Mouse (Mus musculus) lung, embryonic 14.5 days (tissue): ENCODE results near the gene Gm28557. TPM values are rescaled to one million over a fixed set of nuclear protein-coding genes. Genes with fewer than 3 reads are reported as not detected.
"Not testable (repeated sequence)": the region's sequence is repeated elsewhere in the genome, so short reads cannot be mapped to it uniquely, and the experiment has no call there.

Experiments
- ATAC-seq: fragments of 200-750 bp; cut with Nextera tagmentation; 2 replicates; pipeline ENCODE4 v1.8.0; 2017; ENCODE audit warnings: mild to moderate bottlenecking, moderate TSS enrichment, moderate library complexity; ENCODE audit not compliant: insufficient read depth
- DNase-seq: peaks from one replicate; pipeline ENCODE4 v3.0.0-alpha.2; 2015
- H3K27ac ChIP-seq: fragments of 300-500 bp; sonication (generic); 2 replicates; pipeline ENCODE4 v1.5.1; 2014; ENCODE audit warnings: low read depth, mild to moderate bottlenecking, moderate library complexity
- H3K27me3 ChIP-seq: fragments of 300-500 bp; sonication (generic); 2 replicates; pipeline ENCODE4 v1.6.1; 2014; ENCODE audit warnings: low read length, control low read depth; ENCODE audit not compliant: insufficient read depth
- H3K36me3 ChIP-seq: fragments of 300-500 bp; sonication (generic); 2 replicates; pipeline ENCODE4 v1.6.1; 2014; ENCODE audit warnings: control low read depth; ENCODE audit not compliant: insufficient read depth
- H3K4me1 ChIP-seq: fragments of 300-500 bp; sonication (generic); 2 replicates; pipeline ENCODE4 v1.6.1; 2014; ENCODE audit warnings: antibody characterized with exemption, control low read depth; ENCODE audit not compliant: insufficient read depth
- H3K4me2 ChIP-seq: fragments of 300-500 bp; sonication (generic); 2 replicates; pipeline ENCODE4 v1.6.1; 2014; ENCODE audit warnings: mild to moderate bottlenecking
- H3K4me3 ChIP-seq: fragments of 300-500 bp; sonication (generic); 2 replicates; pipeline ENCODE4 v1.5.1; 2014; ENCODE audit warnings: low read depth, low read length
- H3K9ac ChIP-seq: fragments of 300-500 bp; sonication (generic); 2 replicates; pipeline ENCODE4 v1.6.1; 2014
- H3K9me3 ChIP-seq: fragments of 300-500 bp; sonication (generic); 2 replicates; pipeline ENCODE4 v1.6.1; 2016; ENCODE audit warnings: low read depth, low read length, control low read depth
- CTCF ChIP-seq: IDR thresholded peaks from 2 replicates; pipeline ENCODE4 v1.5.1; 2016; ENCODE audit warnings: antibody characterized with exemption, low read depth
- WGBS: fragments of 180-500 bp; shearing (Covaris S2); extraction: QIAGEN DNeasy Blood & Tissue Kit; methylation state at CpG from one replicate; pipeline ENCODE4 v1.1.7; 2014; 5-methylcytosine and 5-hydroxymethylcytosine counted together
- polyA plus RNA-seq: library from polyadenylated mRNA; unstranded; fragments of >200 nt; fragmentation: Nextera tagmentation; extraction: Ambion mirVana; gene quantifications from 2 replicates; pipeline ENCODE4 v1.2.1, GENCODE M21; 2014

Gene Gm28557
- 3.4 and 3.5 TPM in 2 replicates for polyA plus RNA-seq

GRCm38 (mm10) chr13:67108194-67108820 lies at the start of gene Gm28557:
Gene Gm28557 (minus strand): TSS chr13:67108604.
- peaks cover 4% of the 10 kb centered on the region; the same call in 1 of the 2 replicates for H3K9me3 ChIP-seq
- H3K9ac ChIP-seq: peak within 1 kb of the TSS; percentile 71
- H3K4me1 ChIP-seq: peaks cover 6% of the 10 kb centered on the region; the same call in 1 of the 2 replicates
- TF ChIP-seq CTCF: peak; percentile 90
- H3K36me3 ChIP-seq: peaks cover 4% of the 10 kb centered on the region; the same call in 1 of the 2 replicates
- H3K27me3 ChIP-seq: no peaks in the 10 kb centered on the region
- DNase-seq (peak; percentile 99), ATAC-seq (peak; percentile 98)
- H3K4me2 ChIP-seq: peak within 1 kb of the TSS; percentile 67
- H3K4me3 ChIP-seq: peak within 1 kb of the TSS; percentile 53
- 0% methylated on average over 17 of the region's 17 CpGs for WGBS
- H3K27ac ChIP-seq: peak within 1 kb of the TSS; percentile 83

DNA sequence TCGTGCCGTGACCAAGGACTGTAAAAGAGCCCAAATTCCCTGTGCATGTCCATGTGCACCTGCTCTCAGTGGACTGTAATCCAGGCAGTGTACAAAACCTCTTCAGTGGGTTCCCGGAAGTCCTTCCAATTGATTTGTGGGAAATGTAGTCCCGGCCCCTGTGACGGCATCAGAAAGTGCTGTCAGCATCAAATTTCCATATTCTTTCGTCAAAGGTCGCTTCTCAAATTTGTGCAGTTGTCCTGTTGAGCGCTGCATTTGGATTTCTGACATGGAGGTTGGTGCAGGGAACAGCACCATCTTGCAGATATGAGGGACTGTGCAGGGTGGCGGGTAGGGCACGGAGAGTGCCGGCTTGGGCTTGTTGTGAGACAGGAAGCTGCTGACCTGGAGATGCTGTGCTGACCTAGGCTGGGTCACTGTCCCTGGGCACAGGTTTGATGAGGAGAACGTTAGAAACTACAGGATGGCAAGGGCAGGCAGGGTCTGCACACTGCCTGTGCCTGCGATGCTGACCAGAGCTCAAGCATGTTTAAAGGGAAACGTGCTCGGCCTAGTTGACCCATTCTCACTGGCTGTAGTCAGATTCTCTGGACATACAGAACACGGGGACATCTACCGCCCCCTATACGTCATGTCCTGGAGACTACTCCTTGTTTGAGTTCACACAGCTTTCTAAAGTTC lies 19.8 kb upstream of the Gm28557 start:
- H3K27ac ChIP-seq: no peak overlapping the region; the same call in 1 of the 2 replicates
- ATAC-seq (peak; percentile 97), DNase-seq (peak; percentile 92)
- peak; percentile 27; the same call in 1 of the 2 replicates for TF ChIP-seq CTCF
- H3K4me3 ChIP-seq: peak overlapping the region; percentile 60
- H3K9ac ChIP-seq: peak overlapping the region; percentile 63
- no peaks in the 10 kb centered on the region for H3K36me3 ChIP-seq
- H3K4me1 ChIP-seq: no peaks in the 10 kb centered on the region
- no peaks in the 10 kb centered on the region for H3K9me3 ChIP-seq
- H3K4me2 ChIP-seq: peak overlapping the region; percentile 64
- H3K27me3 ChIP-seq: no peaks in the 10 kb centered on the region
- 1% methylated on average over 18 of the region's 18 CpGs for WGBS

DNA sequence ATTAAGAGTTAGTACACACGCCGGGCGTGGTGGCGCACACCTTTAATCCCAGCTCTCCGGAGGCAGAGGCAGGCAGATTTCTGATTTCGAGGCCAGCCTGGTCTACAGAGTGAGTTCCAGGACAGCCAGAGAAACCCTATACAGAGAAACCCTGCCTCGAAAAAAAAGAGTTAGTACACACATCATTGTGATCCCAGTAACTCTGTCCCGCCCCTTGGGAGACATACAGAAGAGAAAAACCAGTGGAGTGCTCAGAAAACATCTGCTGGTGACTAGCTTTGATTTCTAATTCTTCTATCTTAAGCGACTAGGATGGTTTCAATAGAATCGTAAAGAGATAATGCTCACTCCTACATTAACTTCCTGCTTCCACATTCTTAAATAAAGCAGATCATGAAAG lies 19.1 kb upstream of the Gm28557 start:
- peak; percentile 10; the same call in 1 of the 2 replicates for ATAC-seq
- H3K4me1 ChIP-seq, H3K27me3 ChIP-seq, H3K27ac ChIP-seq, H3K36me3 ChIP-seq, H3K4me3 ChIP-seq, H3K9me3 ChIP-seq, H3K9ac ChIP-seq, DNase-seq: not testable (repeated sequence)
- peak overlapping the region; percentile 64 for H3K4me2 ChIP-seq
- 76% methylated on average over 10 of the region's 10 CpGs for WGBS

DNA sequence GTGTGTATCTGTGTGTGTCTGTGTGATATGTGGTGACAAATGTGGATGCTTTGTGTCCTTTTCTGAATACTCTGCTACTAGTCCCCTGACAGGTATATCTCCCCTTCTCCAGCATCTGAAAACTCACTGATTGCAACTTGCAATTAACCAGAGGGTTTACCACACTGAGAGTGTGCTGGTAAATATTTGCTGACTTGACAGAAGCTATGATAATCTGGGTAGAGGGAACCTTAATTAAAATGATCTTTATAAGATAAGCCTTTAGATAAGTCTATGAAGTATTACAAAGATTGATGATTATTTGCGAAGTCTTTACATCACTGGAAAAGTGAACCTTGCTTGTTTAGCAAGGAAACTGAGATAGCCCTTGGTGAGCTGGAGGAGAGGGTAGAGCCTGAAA lies 16.1 kb upstream of the Gm28557 start:
- H3K9ac ChIP-seq: no peak overlapping the region
- no peak for DNase-seq
- H3K27ac ChIP-seq: no peak overlapping the region
- H3K36me3 ChIP-seq: no peaks in the 10 kb centered on the region
- no peaks in the 10 kb centered on the region for H3K4me1 ChIP-seq
- H3K9me3 ChIP-seq: no peaks in the 10 kb centered on the region
- no peak overlapping the region for H3K4me3 ChIP-seq
- WGBS: 81% methylated on average over 1 of the region's 1 CpGs
- no peak for ATAC-seq
- TF ChIP-seq CTCF: no peak
- no peaks in the 10 kb centered on the region for H3K27me3 ChIP-seq
- H3K4me2 ChIP-seq: no peak overlapping the region

GRCm38 (mm10) chr13:67121360-67121759 lies 13.0 kb upstream of the Gm28557 start, which contains the start of gene Zfp759:
Gene Zfp759 (plus strand): TSS chr13:67121660.
- not testable (repeated sequence) for H3K9ac ChIP-seq, DNase-seq, H3K36me3 ChIP-seq, H3K27ac ChIP-seq, ATAC-seq, H3K4me2 ChIP-seq, H3K4me1 ChIP-seq, H3K9me3 ChIP-seq, H3K4me3 ChIP-seq, H3K27me3 ChIP-seq

- H3K9ac ChIP-seq, H3K27ac ChIP-seq, H3K9me3 ChIP-seq, H3K4me1 ChIP-seq, H3K27me3 ChIP-seq, H3K4me2 ChIP-seq, ATAC-seq, DNase-seq, H3K4me3 ChIP-seq, H3K36me3 ChIP-seq: not testable (repeated sequence)
- WGBS: 87% methylated on average over 8 of the region's 8 CpGs
Measured at GRCm38 (mm10) chr13:67116163-67116562, 7.8 kb upstream of the Gm28557 start, which contains the start of gene Rslcan18. Gene Rslcan18 (minus strand): TSS chr13:67116263.

DNA sequence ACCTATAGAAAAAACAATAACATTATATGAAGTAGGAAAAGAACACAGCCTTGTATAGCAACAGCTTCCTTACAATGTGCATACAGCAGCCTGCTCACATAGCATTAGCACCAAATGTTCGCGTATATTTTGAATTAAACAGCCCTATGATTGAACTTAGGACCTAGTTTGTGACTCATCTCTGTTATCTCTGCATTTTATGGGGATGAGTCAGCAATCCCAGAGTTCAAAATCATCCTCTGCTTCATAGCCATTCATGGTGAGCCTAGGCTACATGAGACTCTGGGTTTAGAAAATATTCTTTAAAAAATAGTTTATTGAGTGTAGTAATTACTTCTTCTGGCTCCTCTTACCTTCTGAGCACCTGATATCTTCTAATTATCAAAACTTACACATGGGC lies 4.9 kb upstream of the Gm28557 start:
- ATAC-seq (no peak), DNase-seq (no peak)
- no peak for TF ChIP-seq CTCF
- Histone ChIP-seq H3K27me3 (no peaks in the 10 kb centered on the region), H3K4me1 (no peaks in the 10 kb centered on the region), H3K9me3 (no peaks in the 10 kb centered on the region), H3K4me2 (no peak overlapping the region), H3K4me3 (no peak overlapping the region), H3K9ac (no peak overlapping the region), H3K27ac (no peak overlapping the region), H3K36me3 (no peaks in the 10 kb centered on the region)
- 84% methylated on average over 2 of the region's 2 CpGs for WGBS
